Mouse (Mus musculus): ENCODE results near the gene Mt2. TPM values are rescaled to one million over a fixed set of nuclear protein-coding genes. Genes with fewer than 3 reads are reported as not detected.

Gene Mt2
- total RNA-seq, 1 experiment from 2014 or later, result 299 TPM

GRCm38 (mm10) chr8:94172809-94173732 lies 607 bp downstream of the Mt2 start:
- DNase-seq, result no peak

- no peak for DNase-seq
Observed at GRCm38 (mm10) chr8:94173848-94174403, 1.5 kb downstream of the Mt2 start.

- no peak for DNase-seq
Observed at GRCm38 (mm10) chr8:94174619-94175213, 2.3 kb downstream of the Mt2 start.

- no peak for DNase-seq
Observed at GRCm38 (mm10) chr8:94177716-94178390, 5.4 kb downstream of the Mt2 start.

- DNase-seq, result peak; percentile 98
Observed at GRCm38 (mm10) chr8:94178857-94179712, 6.6 kb downstream of the Mt2 start, which contains the start of gene Mt1. TSS of gene Mt1 (plus strand) at chr8:94179082.

GRCm38 (mm10) chr8:94179713-94180560 lies 7.5 kb downstream of the Mt2 start:
- peak; percentile 66 for DNase-seq

GRCm38 (mm10) chr8:94180561-94180908 lies 8.1 kb downstream of the Mt2 start:
- no peak for DNase-seq

- DNase-seq, result no peak
Observed at GRCm38 (mm10) chr8:94182055-94182929, 9.8 kb downstream of the Mt2 start.

- DNase-seq, result peak; percentile 93
Observed at GRCm38 (mm10) chr8:94183117-94183516, 10.7 kb downstream of the Mt2 start.

- DNase-seq, result no peak
Observed at GRCm38 (mm10) chr8:94184357-94184843, 11.9 kb downstream of the Mt2 start.

- DNase-seq, result no peak
Observed at GRCm38 (mm10) chr8:94185791-94186190, 13.3 kb downstream of the Mt2 start.

- peak; percentile 82 for DNase-seq
Observed at GRCm38 (mm10) chr8:94186542-94186941, 14.1 kb downstream of the Mt2 start.

- DNase-seq, result no peak
Observed at GRCm38 (mm10) chr8:94187290-94188002, 15.0 kb downstream of the Mt2 start.

GRCm38 (mm10) chr8:94189275-94190031 lies 17.0 kb downstream of the Mt2 start:
- DNase-seq, result peak; percentile 63

- DNase-seq, result peak; percentile 87
Observed at GRCm38 (mm10) chr8:94191101-94191691, 18.7 kb downstream of the Mt2 start.

GRCm38 (mm10) chr8:94192926-94193325 lies 20.5 kb downstream of the Mt2 start:
- DNase-seq, result peak; percentile 47

GRCm38 (mm10) chr8:94194591-94195223 lies 22.2 kb downstream of the Mt2 start:
- DNase-seq, result peak; percentile 63
